Mouse (Mus musculus) embryonic stem cell, embryonic (primary cell): ENCODE results near the gene Defb25.
"Not testable (repeated sequence)": the region's sequence is repeated elsewhere in the genome, so short reads cannot be mapped to it uniquely, and the experiment has no call there.

Experiments used
- CTCF ChIA-PET, 4 experiments: fragments of 300-600 bp in 2 of 4; fragments of 350-600 bp in 2 of 4; sonication (Branson Sonifier 250); formaldehyde crosslinking; loops; one replicate each; lab custom pipeline; 2022; ENCODE audit warnings: inconsistent platforms in 2 of 4; lab: Charles Lee
- POLR2A ChIA-PET, 4 experiments: fragments of 300-600 bp in 2 of 4; fragments of 350-600 bp in 2 of 4; sonication (Branson Sonifier 250); formaldehyde crosslinking; loops; one replicate each; lab custom pipeline; 2022; ENCODE audit warnings: antibody characterized with exemption in 4 of 4, inconsistent platforms in 1 of 4; lab: Charles Lee

Defb25 gene

GRCm38 (mm10) chr2:152622953-152623352, at the start of gene Defb25:
Gene Defb25 (minus strand): TSS chr2:152623053.
- CTCF ChIA-PET: interaction anchor here in 3 of 4 experiments (0.6 to 0.7 kb wide), 4 partner anchors 34 to 317 kb away, joined by 3 read pairs; no protein-coding TSS in a partner anchor
- POLR2A ChIA-PET: interaction anchor here in 3 of 4 experiments (0.6 to 1.1 kb wide), 3 partner anchors 63 to 143 kb away, joined by 3 read pairs; partner anchors contain the start of gene Mcts2 (in 1 of the 3)

- ChIA-PET CTCF (interaction anchor here in 3 of 4 experiments (0.5 to 5.3 kb wide), 26 partner anchors 10 to 891 kb away, joined by 3 to 45 read pairs (median 4); partner anchors contain the start of genes Mcts2 (in 2 of the 3) and Bcl2l1 (in 1 of the 3)), POLR2A (interaction anchor here in 3 of 4 experiments (0.7 to 6.4 kb wide), 19 partner anchors 10 to 232 kb away, joined by 3 to 67 read pairs (median 4); partner anchors contain the start of genes Mcts2 (in 3 of the 3) and Bcl2l1 (in 1 of the 3))
These were observed 49.3 kb upstream of the Defb25 start for GRCm38 (mm10) chr2:152672166-152672565.

- CTCF ChIA-PET: interaction anchor here in 3 of 4 experiments (0.6 to 5.3 kb wide), 26 partner anchors 11 to 1866 kb away, joined by 3 to 45 read pairs (median 4); partner anchors contain the start of genes Mcts2 (in 2 of the 3) and Bcl2l1 (in 1 of the 3)
- POLR2A ChIA-PET: interaction anchor here in 3 of 4 experiments (0.7 to 6.4 kb wide), 20 partner anchors 11 to 232 kb away, joined by 3 to 67 read pairs (median 4); partner anchors contain the start of genes Mcts2 (in 3 of the 3) and Bcl2l1 (in 1 of the 3)
These were observed 48.8 kb upstream of the Defb25 start for GRCm38 (mm10) chr2:152671642-152671999.

GRCm38 (mm10) chr2:152670983-152671641, 48.3 kb upstream of the Defb25 start:
- ChIA-PET CTCF (interaction anchor here (0.6 to 5.3 kb wide), 26 partner anchors 11 to 1865 kb away, joined by 3 to 45 read pairs (median 4); partner anchors contain the start of genes Bcl2l1 (in 1 of the 4), Defb36 (in 1 of the 4) and Mcts2 (in 1 of the 4)), POLR2A (interaction anchor here in 3 of 4 experiments (0.7 to 6.4 kb wide), 26 partner anchors 11 to 233 kb away, joined by 3 to 67 read pairs (median 4); partner anchors contain the start of genes Mcts2 (in 3 of the 3) and Bcl2l1 (in 1 of the 3))

- POLR2A ChIA-PET: interaction anchor here (0.5 to 6.4 kb wide), 66 partner anchors 8 to 677 kb away, joined by 3 to 67 read pairs (median 5); partner anchors contain the start of genes Mcts2 (in 4 of the 4), Bcl2l1 (in 3 of the 4), Id1 (in 1 of the 4) and Tpx2 (in 1 of the 4)
- CTCF ChIA-PET: interaction anchor here (0.6 to 5.3 kb wide), 49 partner anchors 7 to 397 kb away, joined by 3 to 45 read pairs (median 4); partner anchors contain the start of genes Bcl2l1 (in 3 of the 4), Defb36 (in 2 of the 4), Mcts2 (in 1 of the 4) and Mylk2 (in 1 of the 4)
These were observed 47.0 kb upstream of the Defb25 start for GRCm38 (mm10) chr2:152669639-152670484.

GRCm38 (mm10) chr2:152669256-152669638, 46.4 kb upstream of the Defb25 start, which contains the start of gene H13:
Gene H13 (plus strand): TSS chr2:152669461.
- CTCF ChIA-PET: interaction anchor here (0.5 to 5.3 kb wide), 75 partner anchors 8 to 398 kb away, joined by 3 to 45 read pairs (median 4); partner anchors contain the start of genes Bcl2l1 (in 4 of the 4), Defb36 (in 3 of the 4), Mcts2 (in 2 of the 4) and Cox4i2 (in 1 of the 4)
- POLR2A ChIA-PET: interaction anchor here (0.5 to 6.4 kb wide), 69 partner anchors 8 to 1949 kb away, joined by 3 to 67 read pairs (median 5); partner anchors contain the start of genes Mcts2 (in 4 of the 4), Bcl2l1 (in 1 of the 4), Id1 (in 1 of the 4) and Tpx2 (in 1 of the 4)

GRCm38 (mm10) chr2:152666191-152666590, 43.3 kb upstream of the Defb25 start:
- CTCF ChIA-PET: not testable (repeated sequence)
- POLR2A ChIA-PET: interaction anchor here in 1 of 4 experiments (0.6 kb wide), 1 partner anchor 220 kb away, joined by 3 read pairs; no protein-coding TSS in a partner anchor

- POLR2A ChIA-PET: interaction anchor here in 2 of 4 experiments (0.7 to 1.9 kb wide), 4 partner anchors 8 to 170 kb away, joined by 3 to 5 read pairs (median 3); partner anchors contain the start of genes Bcl2l1 (in 1 of the 2) and H13 (in 1 of the 2)
- CTCF ChIA-PET: interaction anchor here in 3 of 4 experiments (0.6 to 2.3 kb wide), 5 partner anchors 8 to 177 kb away, joined by 3 to 16 read pairs (median 3); partner anchors contain the start of gene H13 (in 2 of the 3)
These were observed 38.3 kb upstream of the Defb25 start for GRCm38 (mm10) chr2:152661163-152661562.

GRCm38 (mm10) chr2:152657398-152657797, 34.5 kb upstream of the Defb25 start:
- POLR2A ChIA-PET: interaction anchor here in 3 of 4 experiments (0.6 to 1.4 kb wide), 4 partner anchors 12 to 46 kb away, joined by 3 to 10 read pairs (median 5); partner anchors contain the start of gene H13 (in 2 of the 3)
- CTCF ChIA-PET: interaction anchor here (0.6 to 2.5 kb wide), 14 partner anchors 9 to 975 kb away, joined by 3 to 13 read pairs (median 5); partner anchors contain the start of gene H13 (in 3 of the 4)

- POLR2A ChIA-PET: interaction anchor here in 1 of 4 experiments (0.8 kb wide), 1 partner anchor 15 kb away, joined by 3 read pairs; the partner anchor contains the start of gene H13
- CTCF ChIA-PET: interaction anchor here in 2 of 4 experiments (0.8 to 1.4 kb wide), 3 partner anchors 15 to 82 kb away, joined by 3 to 5 read pairs (median 4); partner anchors contain the start of gene Defb21 (in 1 of the 2)
These were observed 31.2 kb upstream of the Defb25 start for GRCm38 (mm10) chr2:152653874-152654715.

GRCm38 (mm10) chr2:152652901-152653620, 30.2 kb upstream of the Defb25 start:
- CTCF ChIA-PET: interaction anchor here in 2 of 4 experiments (0.6 to 0.8 kb wide), 2 partner anchors 8 to 16 kb away, joined by 3 to 4 read pairs; no protein-coding TSS in a partner anchor
- POLR2A ChIA-PET: interaction anchor here in 1 of 4 experiments (1.0 kb wide), 1 partner anchor 27 kb away, joined by 3 read pairs; no protein-coding TSS in a partner anchor

GRCm38 (mm10) chr2:152639406-152640113, 16.7 kb upstream of the Defb25 start:
- ChIA-PET CTCF (interaction anchor here in 2 of 4 experiments (0.7 to 1.5 kb wide), 4 partner anchors 29 to 103 kb away, joined by 3 to 5 read pairs (median 3); partner anchors contain the start of genes Defb36 (in 1 of the 2) and H13 (in 1 of the 2)), POLR2A (interaction anchor here in 1 of 4 experiments (0.6 to 1.4 kb wide), 3 partner anchors 29 to 352 kb away, joined by 3 read pairs; partner anchors contain the start of gene H13)

GRCm38 (mm10) chr2:152638865-152639264, 16.0 kb upstream of the Defb25 start:
- CTCF ChIA-PET: interaction anchor here in 3 of 4 experiments (0.8 to 1.5 kb wide), 4 partner anchors 30 to 445 kb away, joined by 3 to 5 read pairs (median 3); partner anchors contain the start of genes Defb36 (in 1 of the 3) and H13 (in 1 of the 3)
- POLR2A ChIA-PET: interaction anchor here in 1 of 4 experiments (1.4 kb wide), 1 partner anchor 31 kb away, joined by 3 read pairs; no protein-coding TSS in a partner anchor

GRCm38 (mm10) chr2:152637381-152637780, 14.5 kb upstream of the Defb25 start:
- ChIA-PET CTCF (no interaction called here), POLR2A (interaction anchor here in 1 of 4 experiments (0.5 kb wide), 1 partner anchor 25 kb away, joined by 3 read pairs; no protein-coding TSS in a partner anchor)
